Mouse (Mus musculus): ENCODE results near the gene Nav2. TPM values are rescaled to one million over a fixed set of nuclear protein-coding genes. Genes with fewer than 3 reads are reported as not detected.

Nav2 gene
- polyA plus RNA-seq, 1 experiment, result 32.5 TPM

- Histone ChIP-seq H3K27ac (ENCODE audit: insufficient read depth, low read length) (no peak overlapping the region), H3K27me3 (ENCODE audit: control insufficient read depth, insufficient read depth, low read length) (no peaks in the 10 kb centered on the region), H3K4me1 (ENCODE audit: control insufficient read depth, insufficient read depth, low read length) (peaks cover 38% of the 10 kb centered on the region), H3K4me3 (replicated peaks; ENCODE audit: insufficient read depth, low read depth, low read length) (no peak overlapping the region)
- WGBS, result 66% methylated on average over 4 of the region's 4 CpGs
- TF ChIP-seq CTCF (IDR thresholded peaks at IDR 0.05; ENCODE audit: borderline replicate concordance, insufficient read depth, low read depth, low read length) (no peak), POLR2A (IDR thresholded peaks at IDR 0.05; ENCODE audit: borderline replicate concordance, insufficient read depth, low read length) (no peak)
- no peak for DNase-seq
These were observed 653.9 kb downstream of the Nav2 start for GRCm38 (mm10) chr7:49562404-49562803.

DNA sequence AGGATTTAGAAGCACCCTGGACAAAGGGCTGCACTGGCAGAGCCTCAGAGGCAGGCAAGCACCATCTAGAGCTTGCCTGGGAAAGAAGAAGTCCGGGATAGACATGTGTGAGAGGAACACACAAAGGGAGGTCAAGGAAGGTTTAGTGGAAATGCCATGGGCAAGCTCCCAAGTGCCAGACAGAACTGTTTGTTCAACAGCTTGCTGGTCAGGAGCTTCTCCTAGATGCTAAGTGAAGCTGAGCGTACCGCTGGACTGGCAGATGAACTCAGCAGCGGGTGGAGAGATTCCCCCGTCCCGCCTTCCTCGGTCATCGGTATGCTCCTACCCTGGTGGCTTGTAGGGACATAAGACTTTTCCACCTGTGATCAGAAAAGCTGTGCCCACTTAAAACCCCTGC is 654.3 kb downstream of the Nav2 start:
- DNase-seq, result peak; percentile 33 to 36
- Histone ChIP-seq H3K4me3 (replicated peaks; ENCODE audit: insufficient read depth, low read depth, low read length) (no peak overlapping the region), H3K27me3 (ENCODE audit: control insufficient read depth, insufficient read depth, low read length) (no peaks in the 10 kb centered on the region), H3K4me1 (ENCODE audit: control insufficient read depth, insufficient read depth, low read length) (peaks cover 34% of the 10 kb centered on the region), H3K27ac (ENCODE audit: insufficient read depth, low read length) (no peak overlapping the region)
- TF ChIP-seq CTCF (IDR thresholded peaks at IDR 0.05; ENCODE audit: borderline replicate concordance, insufficient read depth, low read depth, low read length) (no peak), POLR2A (IDR thresholded peaks at IDR 0.05; ENCODE audit: borderline replicate concordance, insufficient read depth, low read length) (no peak)
- WGBS, result 18% methylated on average over 8 of the region's 8 CpGs

- Histone ChIP-seq H3K4me1 (ENCODE audit: control insufficient read depth, insufficient read depth, low read length) (peaks cover 18% of the 10 kb centered on the region), H3K27ac (ENCODE audit: insufficient read depth, low read length) (no peak overlapping the region), H3K27me3 (ENCODE audit: control insufficient read depth, insufficient read depth, low read length) (no peaks in the 10 kb centered on the region), H3K4me3 (replicated peaks; ENCODE audit: insufficient read depth, low read depth, low read length) (no peak overlapping the region)
- DNase-seq, result no peak
- TF ChIP-seq CTCF (IDR thresholded peaks at IDR 0.05; ENCODE audit: borderline replicate concordance, insufficient read depth, low read depth, low read length) (no peak), POLR2A (IDR thresholded peaks at IDR 0.05; ENCODE audit: borderline replicate concordance, insufficient read depth, low read length) (no peak)
- 65% methylated on average over 11 of the region's 11 CpGs for WGBS
These were observed 656.6 kb downstream of the Nav2 start for GRCm38 (mm10) chr7:49565084-49565483.

- H3K4me1 ChIP-seq (ENCODE audit: control insufficient read depth, insufficient read depth, low read length), result peaks cover 18% of the 10 kb centered on the region
- H3K4me3 ChIP-seq (replicated peaks; ENCODE audit: insufficient read depth, low read depth, low read length), result no peak overlapping the region
- H3K27me3 ChIP-seq (ENCODE audit: control insufficient read depth, insufficient read depth, low read length), result no peaks in the 10 kb centered on the region
- no peak for DNase-seq
- no peak overlapping the region for H3K27ac ChIP-seq (ENCODE audit: insufficient read depth, low read length)
- WGBS, result 31% methylated on average over 11 of the region's 11 CpGs
- TF ChIP-seq CTCF (IDR thresholded peaks at IDR 0.05; ENCODE audit: borderline replicate concordance, insufficient read depth, low read depth, low read length), result no peak
- TF ChIP-seq POLR2A (IDR thresholded peaks at IDR 0.05; ENCODE audit: borderline replicate concordance, insufficient read depth, low read length), result no peak
These were observed 657.3 kb downstream of the Nav2 start for GRCm38 (mm10) chr7:49565798-49566197.

DNA sequence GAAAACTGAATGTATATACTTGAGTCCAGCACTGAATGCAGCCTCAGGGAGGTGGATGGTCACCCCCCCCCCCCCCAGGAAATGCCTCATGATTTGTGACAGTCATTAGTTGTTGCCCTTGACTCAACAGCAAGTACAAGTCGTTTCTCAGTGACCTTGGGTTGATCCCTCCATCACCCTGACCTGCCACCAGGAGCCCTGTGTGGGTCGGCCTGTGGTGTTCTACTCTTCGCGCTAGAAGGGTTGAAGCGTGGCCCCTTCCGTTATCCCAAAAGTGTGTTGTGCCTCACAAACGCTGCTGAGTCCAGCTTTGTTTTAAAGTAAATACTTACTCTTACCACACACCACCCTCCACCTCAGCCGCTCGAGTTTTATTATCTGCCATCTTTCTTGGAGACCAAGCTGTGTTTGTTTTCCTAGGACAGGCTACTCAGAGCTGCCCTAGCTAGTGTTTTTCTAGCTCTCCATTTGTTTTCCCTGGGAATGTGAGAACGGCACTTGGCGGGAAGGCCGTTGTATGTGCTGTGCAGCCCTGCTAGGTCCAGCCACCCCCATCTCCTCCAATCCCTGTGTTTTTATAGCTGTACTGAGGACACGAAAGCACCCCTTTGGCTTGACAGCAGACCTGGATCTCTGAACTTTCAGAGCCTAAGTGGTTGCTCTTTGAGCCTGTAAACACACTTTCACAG is 659.0 kb downstream of the Nav2 start:
- WGBS, result 91% methylated on average over 13 of the region's 13 CpGs
- H3K27ac ChIP-seq (ENCODE audit: insufficient read depth, low read length), result no peak overlapping the region
- DNase-seq, result no peak
- H3K27me3 ChIP-seq (ENCODE audit: control insufficient read depth, insufficient read depth, low read length), result no peaks in the 10 kb centered on the region
- no peak overlapping the region for H3K4me3 ChIP-seq (replicated peaks; ENCODE audit: insufficient read depth, low read depth, low read length)
- peaks cover 18% of the 10 kb centered on the region for H3K4me1 ChIP-seq (ENCODE audit: control insufficient read depth, insufficient read depth, low read length)
- TF ChIP-seq CTCF (IDR thresholded peaks at IDR 0.05; ENCODE audit: borderline replicate concordance, insufficient read depth, low read depth, low read length), result no peak
- TF ChIP-seq POLR2A (IDR thresholded peaks at IDR 0.05; ENCODE audit: borderline replicate concordance, insufficient read depth, low read length), result no peak

GRCm38 (mm10) chr7:49569646-49570045 is 661.1 kb downstream of the Nav2 start:
- no peaks in the 10 kb centered on the region for H3K27me3 ChIP-seq (ENCODE audit: control insufficient read depth, insufficient read depth, low read length)
- peaks cover 13% of the 10 kb centered on the region; the same call in 1 of the 2 replicates for H3K4me1 ChIP-seq (ENCODE audit: control insufficient read depth, insufficient read depth, low read length)
- 76% methylated on average over 7 of the region's 7 CpGs for WGBS
- H3K27ac ChIP-seq (ENCODE audit: insufficient read depth, low read length), result no peak overlapping the region
- no peak for DNase-seq
- H3K4me3 ChIP-seq (replicated peaks; ENCODE audit: insufficient read depth, low read depth, low read length), result no peak overlapping the region
- TF ChIP-seq CTCF (IDR thresholded peaks at IDR 0.05; ENCODE audit: borderline replicate concordance, insufficient read depth, low read depth, low read length), result no peak
- TF ChIP-seq POLR2A (IDR thresholded peaks at IDR 0.05; ENCODE audit: borderline replicate concordance, insufficient read depth, low read length), result no peak

GRCm38 (mm10) chr7:49571606-49572005 is 663.1 kb downstream of the Nav2 start:
- no peak for DNase-seq
- Histone ChIP-seq H3K27me3 (ENCODE audit: control insufficient read depth, insufficient read depth, low read length) (no peaks in the 10 kb centered on the region), H3K27ac (ENCODE audit: insufficient read depth, low read length) (no peak overlapping the region), H3K4me1 (ENCODE audit: control insufficient read depth, insufficient read depth, low read length) (no peaks in the 10 kb centered on the region), H3K4me3 (replicated peaks; ENCODE audit: insufficient read depth, low read depth, low read length) (no peak overlapping the region)
- 96% methylated on average over 2 of the region's 2 CpGs for WGBS
- TF ChIP-seq POLR2A (IDR thresholded peaks at IDR 0.05; ENCODE audit: borderline replicate concordance, insufficient read depth, low read length) (no peak), CTCF (IDR thresholded peaks at IDR 0.05; ENCODE audit: borderline replicate concordance, insufficient read depth, low read depth, low read length) (no peak)

GRCm38 (mm10) chr7:49575226-49575625 is 666.7 kb downstream of the Nav2 start:
- 65% methylated on average over 9 of the region's 9 CpGs for WGBS
- no peak for DNase-seq
- Histone ChIP-seq H3K4me1 (ENCODE audit: control insufficient read depth, insufficient read depth, low read length) (no peaks in the 10 kb centered on the region), H3K4me3 (replicated peaks; ENCODE audit: insufficient read depth, low read depth, low read length) (no peak overlapping the region), H3K27ac (ENCODE audit: insufficient read depth, low read length) (no peak overlapping the region), H3K27me3 (ENCODE audit: control insufficient read depth, insufficient read depth, low read length) (no peaks in the 10 kb centered on the region)
- TF ChIP-seq CTCF (IDR thresholded peaks at IDR 0.05; ENCODE audit: borderline replicate concordance, insufficient read depth, low read depth, low read length), result no peak
- no peak for TF ChIP-seq POLR2A (IDR thresholded peaks at IDR 0.05; ENCODE audit: borderline replicate concordance, insufficient read depth, low read length)

All from cerebellum, adult 2 months (tissue).